Mouse (Mus musculus) liver, adult 2 months (tissue): ENCODE data around the gene Wif1. TPM values are rescaled to one million over a fixed set of nuclear protein-coding genes. Genes with fewer than 3 reads are reported as not detected.

Source experiments
- DNase-seq: peaks from one replicate; pipeline ENCODE4 v3.0.0-alpha.2; 2011; ENCODE audit warnings: low read depth, low spot score; ENCODE audit errors: extremely low read depth
- H3K27ac ChIP-seq: fragments of 200-500 bp; replicated peaks from 2 replicates; pipeline ENCODE4 v1.5.1; 2012; ENCODE audit warnings: low read depth, mild to moderate bottlenecking, control low read depth, inconsistent platforms, low read length; ENCODE audit not compliant: insufficient read depth
- H3K27me3 ChIP-seq: fragments of 200-500 bp; 2 replicates; pipeline ENCODE4 v1.6.1; 2012; ENCODE audit warnings: mild to moderate bottlenecking, moderate library complexity, low read length, inconsistent platforms; ENCODE audit not compliant: control insufficient read depth, insufficient read depth
- H3K36me3 ChIP-seq: fragments of 200-500 bp; 2 replicates; pipeline ENCODE4 v1.6.1; 2012; ENCODE audit warnings: low read length, inconsistent platforms; ENCODE audit not compliant: control insufficient read depth, insufficient read depth
- H3K4me1 ChIP-seq: fragments of 200-500 bp; 2 replicates; pipeline ENCODE4 v1.6.1; 2011; ENCODE audit warnings: low read length; ENCODE audit not compliant: control insufficient read depth, insufficient read depth
- H3K4me3 ChIP-seq: fragments of 200-500 bp; 2 replicates; pipeline ENCODE4 v1.5.1; 2011; ENCODE audit warnings: low read depth, mild to moderate bottlenecking, control low read depth, low read length, moderate library complexity; ENCODE audit not compliant: insufficient read depth
- H3K79me2 ChIP-seq: fragments of 200-500 bp; 2 replicates; pipeline ENCODE4 v1.6.1; 2012; ENCODE audit warnings: inconsistent platforms, mild to moderate bottlenecking, low read length, moderate library complexity; ENCODE audit not compliant: control insufficient read depth, insufficient read depth
- H3K9ac ChIP-seq: fragments of 200-500 bp; 2 replicates; pipeline ENCODE4 v1.6.1; 2012; ENCODE audit warnings: low read depth, mild to moderate bottlenecking, control low read depth, inconsistent platforms, low read length
- CTCF ChIP-seq: fragments of 200-500 bp; IDR thresholded peaks from 2 replicates; pipeline ENCODE4 v1.5.1; 2011; ENCODE audit warnings: low read depth, low read length, control low read depth
- POLR2A ChIP-seq: fragments of 200-500 bp; IDR thresholded peaks from 2 replicates; pipeline ENCODE4 v1.6.1; 2011; ENCODE audit warnings: low read length, control low read depth; ENCODE audit not compliant: insufficient read depth; ENCODE audit errors: extremely low read depth
- WGBS: fragments of 180-500 bp; shearing (Covaris S2); methylation state at CpG from one replicate; pipeline ENCODE4 v1.1.7; 2018; 5-methylcytosine and 5-hydroxymethylcytosine counted together
- polyA plus RNA-seq: library from polyadenylated mRNA; depleted of rRNA; stranded (reverse); fragments of >200 nt; gene quantifications from 2 replicates; pipeline ENCODE4 v1.2.3, GENCODE M21; 2012
- total RNA-seq: library from RNA; depleted of rRNA; stranded (reverse); fragments of >200 nt; gene quantifications from 2 replicates; pipeline ENCODE4 v1.2.3, GENCODE M21; 2014

The Wif1 gene
- total and polyA plus RNA-seq, 2 experiments, result 0.06 TPM; not detected in 1

DNA sequence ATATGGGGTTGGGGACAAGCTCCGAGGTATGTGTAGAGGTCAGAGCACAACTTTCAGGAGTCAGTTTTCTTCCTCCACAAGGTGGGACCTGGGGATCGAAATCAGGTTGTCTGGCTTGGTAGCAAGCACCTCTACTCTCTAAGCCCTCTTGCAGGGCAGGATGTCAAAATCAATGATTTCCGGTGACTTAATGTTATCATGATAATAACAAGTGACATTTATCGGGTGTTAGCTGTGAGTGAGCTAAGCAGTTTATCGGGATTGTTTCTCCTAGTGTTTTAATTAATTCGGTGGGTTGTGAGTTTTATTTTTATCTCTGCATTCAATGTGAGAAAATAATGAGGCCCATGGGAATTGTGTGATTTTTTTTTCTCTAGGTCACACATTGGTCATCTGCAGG is 18.3 kb downstream of the Wif1 start:
- H3K79me2 ChIP-seq, result no peaks in the 10 kb centered on the region
- H3K4me3 ChIP-seq, result no peak overlapping the region
- no peak overlapping the region for H3K9ac ChIP-seq
- H3K27me3 ChIP-seq, result no peaks in the 10 kb centered on the region
- WGBS, result 69% methylated on average over 6 of the region's 6 CpGs
- TF ChIP-seq CTCF (no peak), POLR2A (no peak)
- no peaks in the 10 kb centered on the region for H3K36me3 ChIP-seq
- DNase-seq, result no peak
- no peak overlapping the region for H3K27ac ChIP-seq
- H3K4me1 ChIP-seq, result no peaks in the 10 kb centered on the region

DNA sequence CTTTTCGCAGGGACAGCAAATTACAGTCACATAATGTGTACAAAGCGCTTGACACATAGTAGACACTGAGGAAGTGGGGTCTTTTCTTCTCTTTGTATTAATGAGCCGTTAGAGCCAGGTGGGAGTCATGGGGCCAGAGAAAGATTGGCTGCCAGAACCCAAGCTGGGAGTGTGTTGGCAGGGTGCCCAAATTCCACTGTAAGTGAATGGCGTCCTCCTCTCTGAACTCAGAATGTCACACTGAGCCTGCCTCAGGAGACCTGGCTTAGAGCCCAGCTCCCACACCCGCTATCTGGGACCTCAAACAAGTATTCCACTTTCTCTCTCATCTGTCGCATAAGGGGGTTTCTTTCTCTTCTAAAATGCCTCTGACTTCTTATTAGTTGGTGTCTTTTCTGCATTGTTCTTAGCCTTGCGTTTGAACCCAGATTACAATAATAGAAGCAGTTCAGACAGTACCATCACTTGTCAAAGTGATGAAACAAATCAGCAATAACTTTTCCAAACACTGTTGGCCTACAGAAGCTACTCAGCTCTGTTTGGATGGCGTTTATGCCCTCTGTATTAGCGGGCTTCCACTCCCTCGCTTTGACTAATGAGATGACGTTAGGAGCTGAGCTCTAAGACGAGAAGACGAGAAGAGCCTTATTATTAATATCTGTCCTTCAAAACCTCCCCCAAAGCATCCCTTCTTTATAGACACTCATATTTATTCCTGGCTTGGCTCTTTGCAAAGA is 21.9 kb downstream of the Wif1 start:
- no peak for DNase-seq
- H3K79me2 ChIP-seq, result no peaks in the 10 kb centered on the region
- no peak overlapping the region for H3K4me3 ChIP-seq
- no peaks in the 10 kb centered on the region for H3K36me3 ChIP-seq
- no peak for TF ChIP-seq CTCF
- TF ChIP-seq POLR2A, result no peak
- H3K27ac ChIP-seq, result no peak overlapping the region
- WGBS, result 51% methylated on average over 13 of the region's 13 CpGs
- peaks cover 8% of the 10 kb centered on the region for H3K4me1 ChIP-seq
- no peak overlapping the region for H3K9ac ChIP-seq
- no peaks in the 10 kb centered on the region for H3K27me3 ChIP-seq

DNA sequence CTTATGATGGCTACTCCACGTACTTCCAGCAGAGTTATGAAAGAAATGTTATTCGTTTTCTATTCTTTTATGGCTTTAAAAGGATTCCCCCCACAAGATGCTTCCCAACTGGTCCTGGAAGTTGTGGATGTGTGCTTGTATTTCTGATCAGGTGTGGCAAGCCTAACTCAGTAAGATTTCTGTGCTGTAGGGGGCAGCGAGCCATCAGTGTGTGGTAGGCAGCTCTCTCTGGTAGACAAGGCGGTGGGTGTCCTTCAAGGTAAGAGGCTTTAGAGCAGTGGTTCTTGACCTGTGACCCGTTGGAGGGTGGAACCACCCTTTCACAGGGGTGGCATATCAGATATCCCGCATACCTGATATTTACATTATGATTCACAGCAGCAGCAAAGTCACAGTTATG is 23.1 kb downstream of the Wif1 start:
- no peak overlapping the region for H3K9ac ChIP-seq
- H3K36me3 ChIP-seq, result no peaks in the 10 kb centered on the region
- no peak for TF ChIP-seq POLR2A
- peak; percentile 30; the same call in 1 of the 2 replicates for TF ChIP-seq CTCF
- H3K27ac ChIP-seq, result no peak overlapping the region
- H3K27me3 ChIP-seq, result no peaks in the 10 kb centered on the region
- no peak overlapping the region for H3K4me3 ChIP-seq
- peaks cover 8% of the 10 kb centered on the region for H3K4me1 ChIP-seq
- DNase-seq, result no peak
- H3K79me2 ChIP-seq, result no peaks in the 10 kb centered on the region
- WGBS, result 81% methylated on average over 6 of the region's 6 CpGs

DNA sequence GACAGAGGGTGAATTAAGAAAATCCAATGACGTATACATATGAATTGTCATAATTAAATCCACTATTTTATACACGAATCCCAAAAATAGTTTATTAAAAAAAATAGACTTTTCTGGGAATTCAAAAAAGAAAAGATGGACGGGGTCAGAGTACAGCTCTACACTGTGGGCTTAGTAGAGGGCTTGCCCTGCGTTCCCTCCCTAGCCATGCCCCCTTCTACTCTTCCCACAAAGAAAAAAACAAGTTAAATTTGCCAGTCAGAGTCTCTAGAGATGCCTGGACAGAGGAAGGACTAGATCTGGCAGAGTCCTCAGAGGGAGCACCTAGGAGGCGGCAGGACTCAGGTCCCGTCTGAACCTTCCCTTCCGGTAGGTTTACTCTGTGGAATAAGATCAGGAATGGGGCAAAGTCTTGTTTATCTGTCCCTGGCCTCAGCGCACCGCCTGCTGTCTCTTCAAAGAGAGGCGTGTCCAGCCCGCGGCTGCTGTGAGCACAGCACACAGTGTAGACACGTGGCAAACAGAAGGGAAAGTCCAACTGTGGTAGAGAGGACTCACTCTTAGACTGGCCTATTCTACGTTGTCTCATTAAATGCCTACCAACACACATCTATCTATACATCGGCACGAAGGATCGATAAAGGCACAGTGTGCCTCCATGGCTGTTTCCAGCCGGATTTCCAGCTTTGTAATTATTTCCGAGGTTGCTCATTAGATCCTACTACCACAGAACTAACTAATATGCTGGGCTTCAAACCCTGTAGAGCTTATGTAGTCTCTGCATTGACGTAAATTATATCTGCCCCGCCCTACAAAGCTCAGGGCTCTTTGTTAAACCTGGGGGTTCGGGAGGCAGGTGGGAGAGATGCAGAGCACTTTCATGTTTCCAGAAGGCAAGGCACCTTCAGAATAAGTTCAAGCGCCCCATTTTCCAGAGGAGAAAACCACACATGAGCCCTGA is 25.6 kb downstream of the Wif1 start:
- DNase-seq, result peak; percentile 97
- WGBS, result 29% methylated on average over 23 of the region's 23 CpGs
- TF ChIP-seq POLR2A (no peak), CTCF (no peak)
- H3K9ac ChIP-seq, result peak overlapping the region; percentile 29; the same call in 1 of the 2 replicates
- H3K27me3 ChIP-seq, result no peaks in the 10 kb centered on the region
- no peaks in the 10 kb centered on the region for H3K36me3 ChIP-seq
- no peaks in the 10 kb centered on the region for H3K79me2 ChIP-seq
- peaks cover 8% of the 10 kb centered on the region for H3K4me1 ChIP-seq
- H3K4me3 ChIP-seq, result no peak overlapping the region
- H3K27ac ChIP-seq, result peak overlapping the region; percentile 89

DNA sequence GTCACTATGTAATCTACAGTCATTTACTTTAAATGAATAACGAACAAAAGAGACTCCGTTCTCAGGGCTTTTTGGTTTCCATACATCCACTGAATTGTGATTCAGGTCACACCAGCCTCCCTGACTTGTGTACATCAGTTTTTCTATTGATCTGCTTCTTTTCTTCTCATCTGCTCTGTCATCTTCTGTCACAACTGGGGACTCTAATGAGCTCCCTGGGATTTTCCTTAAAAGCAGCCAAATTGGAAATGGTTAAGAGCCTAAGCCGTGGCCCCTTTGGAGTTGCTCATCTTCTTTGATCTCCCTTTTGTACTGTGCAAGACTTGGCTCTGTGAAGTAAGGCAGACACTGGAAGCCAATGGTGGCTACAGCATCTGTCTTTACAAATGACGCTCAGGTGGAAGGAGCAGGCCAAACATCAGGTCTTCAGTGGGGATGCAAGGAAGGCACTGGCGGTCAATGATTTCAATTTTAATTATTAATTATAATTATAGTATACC is 27.6 kb downstream of the Wif1 start:
- WGBS, result 95% methylated on average over 5 of the region's 5 CpGs
- no peak for DNase-seq
- H3K4me3 ChIP-seq, result no peak overlapping the region
- TF ChIP-seq POLR2A (no peak), CTCF (no peak)
- no peaks in the 10 kb centered on the region for H3K27me3 ChIP-seq
- no peaks in the 10 kb centered on the region for H3K36me3 ChIP-seq
- H3K9ac ChIP-seq, result no peak overlapping the region
- H3K79me2 ChIP-seq, result no peaks in the 10 kb centered on the region
- peaks cover 8% of the 10 kb centered on the region for H3K4me1 ChIP-seq
- H3K27ac ChIP-seq, result no peak overlapping the region
